Mouse (Mus musculus) megakaryocyte, embryonic 14.5 days (primary cell): ENCODE measurements around the gene Tiparp.

ENCODE experiments used
- FLI1 ChIP-seq: IDR thresholded peaks from 2 replicates; pipeline ENCODE4 v1.6.1; 2012; ENCODE audit warnings: low read length, inconsistent platforms, mixed read lengths
- GATA1 ChIP-seq: IDR thresholded peaks from 3 replicates; pipeline ENCODE4 v1.6.1; 2012; ENCODE audit warnings: mixed read lengths, low read length, inconsistent platforms, borderline replicate concordance

GRCm38 (mm10) chr3:65535087-65535761 is 7.0 kb downstream of the Tiparp start:
- TF ChIP-seq GATA1 (no peak), FLI1 (no peak)
